Mouse (Mus musculus): ENCODE measurements at regions not wholly inside any gene's neighbourhood (a gene's known extent, or its start where the extent isn't known, plus 50 kb on each side); places are given as distances from the start of the nearest gene placed in this dataset.
A peak's percentile ranks its signal among the peaks of the same experiment; 100 is the strongest.

DNA sequence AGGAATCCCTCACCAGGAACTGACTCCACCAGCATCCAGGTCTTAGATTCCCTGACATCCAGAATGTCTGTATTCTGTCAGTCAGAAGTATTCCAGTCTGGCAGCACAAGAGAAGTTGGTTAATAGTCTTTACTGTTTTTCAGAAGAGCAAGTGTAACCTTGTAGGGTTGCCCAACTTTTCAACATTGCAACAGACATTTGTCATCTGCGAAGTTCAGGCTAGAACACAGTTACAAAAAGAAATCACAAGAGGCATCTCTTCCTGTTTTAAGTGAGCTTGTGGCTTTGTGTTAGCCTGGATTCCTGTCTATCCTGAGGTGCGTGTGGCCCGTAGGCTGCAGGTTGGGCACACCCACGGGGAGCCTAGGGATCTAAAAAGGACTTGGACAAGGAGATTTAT lies 158.0 kb upstream of the Ankrd55 start:
- 0 out of 2 replicates have a peak, but pooled peaks cover 5% of the 10 kb centered on the region for H3K4me1 ChIP-seq (ENCODE audit: control insufficient read depth, insufficient read depth, low read length)
- DNase-seq (ENCODE audit: low spot score): no peak
- no peak overlapping the region for H3K4me2 ChIP-seq (ENCODE audit: low read length)
- no peak overlapping the region for H3K27ac ChIP-seq (ENCODE audit: low read depth, low read length)
- 82% methylated on average over 4 of the region's 4 CpGs for WGBS
- no peak for ATAC-seq
- H3K36me3 ChIP-seq (ENCODE audit: control insufficient read depth, insufficient read depth, low read length): no peaks in the 10 kb centered on the region
- no peak overlapping the region for H3K9ac ChIP-seq (ENCODE audit: low read length)
- no peaks in the 10 kb centered on the region for H3K9me3 ChIP-seq (replicated peaks; ENCODE audit: control insufficient read depth, low read length)
- H3K4me3 ChIP-seq (ENCODE audit: low read depth, low read length): no peak overlapping the region
- H3K27me3 ChIP-seq (replicated peaks; ENCODE audit: control insufficient read depth, insufficient read depth, low read length): no peaks in the 10 kb centered on the region

GRCm38 (mm10) chr13:112130774-112131173 lies 157.5 kb upstream of the Ankrd55 start:
- 56% methylated on average over 2 of the region's 2 CpGs for WGBS
- 0 out of 2 replicates have a peak, but pooled peaks cover 5% of the 10 kb centered on the region for H3K4me1 ChIP-seq (ENCODE audit: control insufficient read depth, insufficient read depth, low read length)
- H3K27me3 ChIP-seq (replicated peaks; ENCODE audit: control insufficient read depth, insufficient read depth, low read length): no peaks in the 10 kb centered on the region
- no peak overlapping the region for H3K9ac ChIP-seq (ENCODE audit: low read length)
- ATAC-seq: no peak
- DNase-seq (ENCODE audit: low spot score): no peak
- no peak overlapping the region for H3K4me3 ChIP-seq (ENCODE audit: low read depth, low read length)
- H3K9me3 ChIP-seq (replicated peaks; ENCODE audit: control insufficient read depth, low read length): no peaks in the 10 kb centered on the region
- no peak overlapping the region for H3K4me2 ChIP-seq (ENCODE audit: low read length)
- no peak overlapping the region for H3K27ac ChIP-seq (ENCODE audit: low read depth, low read length)
- H3K36me3 ChIP-seq (ENCODE audit: control insufficient read depth, insufficient read depth, low read length): no peaks in the 10 kb centered on the region

- 0 out of 2 replicates have a peak, but pooled peaks cover 5% of the 10 kb centered on the region for H3K4me1 ChIP-seq (ENCODE audit: control insufficient read depth, insufficient read depth, low read length)
- no peaks in the 10 kb centered on the region for H3K27me3 ChIP-seq (replicated peaks; ENCODE audit: control insufficient read depth, insufficient read depth, low read length)
- WGBS: 18% methylated on average over 12 of the region's 12 CpGs
- peak; percentile 65; the same call in 1 of the 2 replicates for ATAC-seq
- no peaks in the 10 kb centered on the region for H3K9me3 ChIP-seq (replicated peaks; ENCODE audit: control insufficient read depth, low read length)
- H3K9ac ChIP-seq (ENCODE audit: low read length): no peak overlapping the region
- no peak overlapping the region for H3K4me3 ChIP-seq (ENCODE audit: low read depth, low read length)
- no peak overlapping the region for H3K27ac ChIP-seq (ENCODE audit: low read depth, low read length)
- peak; percentile 69 for DNase-seq (ENCODE audit: low spot score)
- H3K36me3 ChIP-seq (ENCODE audit: control insufficient read depth, insufficient read depth, low read length): no peaks in the 10 kb centered on the region
- no peak overlapping the region for H3K4me2 ChIP-seq (ENCODE audit: low read length)
Observed at GRCm38 (mm10) chr13:112131191-112131590, 157.1 kb upstream of the Ankrd55 start.

DNA sequence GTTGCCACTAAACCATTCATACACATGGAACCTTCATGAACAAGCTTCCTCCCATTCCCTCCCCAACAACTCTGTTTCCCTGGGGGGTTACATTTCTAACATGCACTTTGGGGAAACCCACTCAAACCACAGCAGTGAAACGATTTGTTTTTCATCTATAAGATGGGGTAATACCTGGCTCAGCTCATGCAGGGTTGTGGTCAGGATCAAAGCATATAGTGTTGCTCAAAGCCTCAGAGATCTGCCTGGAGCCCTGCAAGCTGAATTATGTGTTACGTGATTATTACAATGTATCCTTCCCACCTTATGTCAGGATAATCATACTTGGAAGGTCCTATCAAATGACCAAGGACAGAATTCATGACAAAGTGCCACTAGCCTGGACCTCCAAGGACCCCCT lies 154.5 kb upstream of the Ankrd55 start:
- Histone ChIP-seq H3K4me2 (ENCODE audit: low read length) (no peak overlapping the region), H3K4me3 (ENCODE audit: low read depth, low read length) (no peak overlapping the region), H3K36me3 (ENCODE audit: control insufficient read depth, insufficient read depth, low read length) (no peaks in the 10 kb centered on the region), H3K9me3 (replicated peaks; ENCODE audit: control insufficient read depth, low read length) (no peaks in the 10 kb centered on the region), H3K27ac (ENCODE audit: low read depth, low read length) (no peak overlapping the region), H3K27me3 (replicated peaks; ENCODE audit: control insufficient read depth, insufficient read depth, low read length) (no peaks in the 10 kb centered on the region), H3K4me1 (ENCODE audit: control insufficient read depth, insufficient read depth, low read length) (0 out of 2 replicates have a peak, but pooled peaks cover 5% of the 10 kb centered on the region), H3K9ac (ENCODE audit: low read length) (no peak overlapping the region)
- 95% methylated on average over 2 of the region's 2 CpGs for WGBS
- no peak for ATAC-seq
- DNase-seq (ENCODE audit: low spot score): no peak

DNA sequence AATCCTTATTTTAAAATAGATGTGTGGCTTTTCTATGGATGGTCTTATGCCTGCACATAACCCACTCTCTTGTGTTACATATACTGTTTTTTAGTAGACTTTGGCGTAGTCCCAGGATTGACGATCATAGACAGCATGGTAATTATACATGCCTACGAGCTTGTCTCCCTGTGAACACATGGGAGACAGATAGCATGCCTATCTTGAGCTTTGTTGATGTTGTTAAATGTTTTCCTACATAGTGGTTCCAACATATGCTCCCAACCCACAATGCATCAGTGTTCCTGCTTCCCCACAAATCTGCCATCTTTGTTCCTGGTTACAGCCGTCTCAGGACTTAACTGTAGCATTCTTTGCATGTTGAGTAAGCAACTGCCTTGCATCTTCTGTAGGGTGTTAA lies 153.6 kb upstream of the Ankrd55 start:
- 0 out of 2 replicates have a peak, but pooled peaks cover 5% of the 10 kb centered on the region for H3K4me1 ChIP-seq (ENCODE audit: control insufficient read depth, insufficient read depth, low read length)
- DNase-seq (ENCODE audit: low spot score) (peak; percentile 77), ATAC-seq (peak; percentile 83; the same call in 1 of the 2 replicates)
- H3K4me2 ChIP-seq (ENCODE audit: low read length): no peak overlapping the region
- WGBS: 66% methylated on average over 4 of the region's 4 CpGs
- no peak overlapping the region for H3K4me3 ChIP-seq (ENCODE audit: low read depth, low read length)
- H3K9me3 ChIP-seq (replicated peaks; ENCODE audit: control insufficient read depth, low read length): no peaks in the 10 kb centered on the region
- H3K27me3 ChIP-seq (replicated peaks; ENCODE audit: control insufficient read depth, insufficient read depth, low read length): no peaks in the 10 kb centered on the region
- H3K36me3 ChIP-seq (ENCODE audit: control insufficient read depth, insufficient read depth, low read length): no peaks in the 10 kb centered on the region
- H3K9ac ChIP-seq (ENCODE audit: low read length): no peak overlapping the region
- no peak overlapping the region for H3K27ac ChIP-seq (ENCODE audit: low read depth, low read length)

- H3K4me3 ChIP-seq (ENCODE audit: low read depth, low read length): no peak overlapping the region
- H3K9me3 ChIP-seq (replicated peaks; ENCODE audit: control insufficient read depth, low read length): no peaks in the 10 kb centered on the region
- no peaks in the 10 kb centered on the region for H3K27me3 ChIP-seq (replicated peaks; ENCODE audit: control insufficient read depth, insufficient read depth, low read length)
- WGBS: 70% methylated on average over 5 of the region's 5 CpGs
- no peaks in the 10 kb centered on the region for H3K36me3 ChIP-seq (ENCODE audit: control insufficient read depth, insufficient read depth, low read length)
- 0 out of 2 replicates have a peak, but pooled peaks cover 5% of the 10 kb centered on the region for H3K4me1 ChIP-seq (ENCODE audit: control insufficient read depth, insufficient read depth, low read length)
- no peak overlapping the region for H3K4me2 ChIP-seq (ENCODE audit: low read length)
- H3K9ac ChIP-seq (ENCODE audit: low read length): no peak overlapping the region
- no peak overlapping the region for H3K27ac ChIP-seq (ENCODE audit: low read depth, low read length)
- DNase-seq (ENCODE audit: low spot score): no peak
- ATAC-seq: no peak
Observed at GRCm38 (mm10) chr13:112135777-112136176, 152.5 kb upstream of the Ankrd55 start.

- no peak for ATAC-seq
- Histone ChIP-seq H3K4me2 (ENCODE audit: low read length) (no peak overlapping the region), H3K36me3 (ENCODE audit: control insufficient read depth, insufficient read depth, low read length) (no peaks in the 10 kb centered on the region), H3K4me3 (ENCODE audit: low read depth, low read length) (no peak overlapping the region), H3K9me3 (replicated peaks; ENCODE audit: control insufficient read depth, low read length) (no peaks in the 10 kb centered on the region), H3K4me1 (ENCODE audit: control insufficient read depth, insufficient read depth, low read length) (no peaks in the 10 kb centered on the region), H3K27ac (ENCODE audit: low read depth, low read length) (no peak overlapping the region), H3K9ac (ENCODE audit: low read length) (no peak overlapping the region), H3K27me3 (replicated peaks; ENCODE audit: control insufficient read depth, insufficient read depth, low read length) (no peaks in the 10 kb centered on the region)
- DNase-seq (ENCODE audit: low spot score): no peak
- WGBS: 36% methylated on average over 1 of the region's 1 CpGs
Observed at GRCm38 (mm10) chr13:112136850-112137249, 151.4 kb upstream of the Ankrd55 start.

DNA sequence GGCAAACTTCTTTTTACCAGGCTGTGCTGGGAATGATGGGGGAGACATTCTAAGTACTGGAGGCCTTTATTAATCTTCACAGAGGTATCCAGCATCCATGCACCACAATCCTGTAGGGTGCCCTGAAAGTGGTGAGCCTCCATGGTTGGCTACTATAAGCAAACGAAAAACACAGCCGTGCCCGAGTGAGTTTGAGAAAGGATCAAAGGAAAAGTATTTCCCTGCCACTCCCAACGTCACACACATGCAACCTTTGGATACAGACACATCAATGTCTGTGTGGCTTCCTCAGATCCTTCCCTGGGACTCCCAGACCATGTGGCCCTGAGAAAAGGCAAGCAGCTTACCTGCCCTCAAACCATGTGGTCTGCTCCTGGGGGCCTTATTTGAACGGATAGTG lies 147.4 kb upstream of the Ankrd55 start:
- Histone ChIP-seq H3K36me3 (ENCODE audit: control insufficient read depth, insufficient read depth, low read length) (no peaks in the 10 kb centered on the region), H3K4me1 (ENCODE audit: control insufficient read depth, insufficient read depth, low read length) (no peaks in the 10 kb centered on the region), H3K9me3 (replicated peaks; ENCODE audit: control insufficient read depth, low read length) (no peaks in the 10 kb centered on the region), H3K27me3 (replicated peaks; ENCODE audit: control insufficient read depth, insufficient read depth, low read length) (no peaks in the 10 kb centered on the region), H3K9ac (ENCODE audit: low read length) (no peak overlapping the region), H3K4me2 (ENCODE audit: low read length) (no peak overlapping the region), H3K27ac (ENCODE audit: low read depth, low read length) (no peak overlapping the region), H3K4me3 (ENCODE audit: low read depth, low read length) (no peak overlapping the region)
- ATAC-seq (no peak), DNase-seq (ENCODE audit: low spot score) (no peak)
- 71% methylated on average over 5 of the region's 5 CpGs for WGBS

GRCm38 (mm10) chr13:112144393-112145348 lies 143.6 kb upstream of the Ankrd55 start:
- H3K27me3 ChIP-seq (replicated peaks; ENCODE audit: control insufficient read depth, insufficient read depth, low read length): no peaks in the 10 kb centered on the region
- H3K27ac ChIP-seq (ENCODE audit: low read depth, low read length): no peak overlapping the region
- no peaks in the 10 kb centered on the region for H3K4me1 ChIP-seq (ENCODE audit: control insufficient read depth, insufficient read depth, low read length)
- H3K4me2 ChIP-seq (ENCODE audit: low read length): no peak overlapping the region
- ATAC-seq (no peak), DNase-seq (ENCODE audit: low spot score) (no peak)
- WGBS: 84% methylated on average over 7 of the region's 7 CpGs
- H3K9me3 ChIP-seq (replicated peaks; ENCODE audit: control insufficient read depth, low read length): no peaks in the 10 kb centered on the region
- H3K4me3 ChIP-seq (ENCODE audit: low read depth, low read length): no peak overlapping the region
- no peaks in the 10 kb centered on the region for H3K36me3 ChIP-seq (ENCODE audit: control insufficient read depth, insufficient read depth, low read length)
- H3K9ac ChIP-seq (ENCODE audit: low read length): no peak overlapping the region

Measured in forebrain, embryonic 14.5 days (tissue).